Comparison of ENCODE assay signal across 8 mouse cellular contexts in the genomic region with DNA sequence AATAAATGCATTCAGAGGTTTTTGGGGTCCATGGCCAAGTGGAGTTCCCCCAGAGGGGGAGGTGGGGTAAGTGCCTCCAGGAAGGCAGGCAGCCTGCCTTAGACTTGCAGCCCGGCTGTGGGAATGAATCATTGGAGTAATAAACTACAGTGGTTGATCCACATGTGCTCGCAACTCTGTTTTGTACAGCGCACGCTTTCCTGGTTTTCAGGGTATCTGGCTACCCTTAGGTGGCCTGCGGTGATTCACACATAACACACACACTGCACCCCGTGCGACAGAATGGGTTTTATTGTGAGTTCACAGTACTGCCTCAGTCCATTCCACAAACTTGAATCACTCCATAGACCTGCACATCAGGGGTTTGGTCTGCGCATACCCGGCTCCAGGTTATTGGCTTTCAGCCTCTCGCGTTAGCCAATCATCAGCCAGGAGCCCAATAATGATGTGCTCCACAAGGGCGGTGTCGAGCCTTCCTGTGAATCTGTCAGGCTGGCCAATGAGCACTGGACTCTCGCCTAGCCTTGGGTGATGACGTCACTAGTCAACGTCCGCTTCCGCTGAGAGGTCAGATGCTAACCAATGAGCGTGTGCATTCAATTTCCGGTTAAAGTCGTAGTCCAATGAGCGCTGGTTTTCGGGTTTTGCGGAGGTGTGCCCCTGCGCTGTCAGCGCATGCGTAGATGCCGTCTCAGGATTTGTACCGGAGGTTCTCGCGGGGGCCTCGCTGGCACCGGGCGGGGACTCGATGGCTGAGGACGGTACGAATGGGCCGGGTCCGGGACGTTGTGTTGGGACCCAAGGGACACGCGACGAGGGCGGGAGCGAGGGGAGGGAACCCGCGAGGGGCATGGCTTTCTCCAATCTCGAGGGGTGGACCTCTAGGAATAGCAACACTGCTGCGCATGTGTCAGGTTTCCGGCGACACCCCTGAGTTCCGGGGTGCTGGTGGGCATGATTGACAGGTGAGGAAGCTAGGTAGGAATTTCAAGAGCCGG. TPM values are rescaled to one million over a fixed set of nuclear protein-coding genes. Genes with fewer than 3 reads are reported as not detected.
DNase-seq lines count a peak whose midpoint lies in the region; ATAC-seq lines count a peak whose summit lies in the region.

A gene (plus strand): TSS at position 670 of the 998 bp plus-strand sequence.

- intact Hi-C loops in gastrocnemius, postnatal 14 days (cut with DNase I; ENCODE audit: low total_unique reads), result no loop called here
- intact Hi-C loops in left cerebral cortex, postnatal 10 days (cut with DNase I), result no loop called here

- peak; percentile 98 to 99 for DNase-seq in adrenal gland, adult (ENCODE audit: inconsistent age in 2 of 2, low spot score in 1 of 2)
- DNase-seq in embryo, embryonic 10.5 days (ENCODE audit: low spot score), result peak; percentile 100
- peak; percentile 93 for DNase-seq in gastrocnemius, postnatal 14 days
- peak; percentile 97 to 99 for DNase-seq in left cerebral cortex, postnatal 10 days (ENCODE audit: extremely low spot score in 1 of 2, low spot score in 2 of 2)
- DNase-seq in right cerebral cortex, postnatal 25 days, result peak; percentile 98
- DNase-seq in urinary bladder, postnatal 4 days (ENCODE audit: low spot score in 2 of 2), result peak; percentile 95

- peak; percentile 93 for ATAC-seq in inflammation-experienced regulatory T-cells, adult 6 months
- ATAC-seq in megakaryocyte-erythroid progenitor cell, adult 5-6 weeks (replicated peaks; ENCODE audit: low FRiP score, low TSS enrichment, poor library complexity, severe bottlenecking), result peak; percentile 84

RNA-seq across cellular contexts. Expression of the gene that starts here (rescaled TPM):
- 10 to 100 TPM; 21.2 to 24.8 TPM for total RNA-seq in gastrocnemius, postnatal 14 days (2021)
- 1 to 10 TPM; 3.1 to 5.4 (median 3.6) TPM for polyA plus RNA-seq in inflammation-experienced regulatory T-cells, adult 6 months (2017; shearing (Covaris generic))
- total RNA-seq in left cerebral cortex, postnatal 10 days (2021), result 10 to 100 TPM; 64.1 to 72.7 TPM
- 27.7 and 51.7 TPM in 2 replicates for total RNA-seq in megakaryocyte-erythroid progenitor cell, adult 5-6 weeks (2014; fragmentation: Nextera tagmentation)
- 16.2 and 30.9 TPM in 2 replicates for total RNA-seq in megakaryocyte-erythroid progenitor cell, adult 5-6 weeks (2017)

Comparison
In these comparisons a context has a peak if more than half of its experiments do, and no peak if none do; other contexts are left out.
1. Peak in every context shown above with its lines: DNase-seq and ATAC-seq.